Mouse (Mus musculus): Measurements from ENCODE around the gene Gdf1.

DNA sequence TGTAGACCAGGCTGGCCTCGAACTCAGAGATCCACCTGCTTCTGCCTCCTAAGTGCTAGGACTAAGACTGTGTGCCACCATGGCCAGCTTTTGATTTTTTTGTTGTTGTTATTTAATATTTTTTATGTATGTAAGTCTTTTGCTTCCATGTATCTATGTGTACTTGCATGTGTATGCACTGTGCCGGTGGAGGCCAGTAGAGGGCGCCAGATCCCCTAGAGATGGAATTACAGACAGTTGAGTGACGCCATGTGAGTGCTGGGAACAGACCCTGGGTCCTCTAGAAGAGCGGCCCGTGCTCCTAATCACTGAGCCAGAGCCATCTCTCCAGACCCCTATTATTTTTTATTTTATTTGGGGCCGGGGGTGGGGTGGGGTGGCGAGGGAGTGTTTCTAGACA lies 42.9 kb upstream of the Gdf1 start:
- TF ChIP-seq POLR2A (IDR thresholded peaks at IDR 0.05; ENCODE audit: low read depth, low read length) (no peak), CTCF (conservative IDR thresholded peaks at IDR 0.05; ENCODE audit: insufficient read depth, insufficient read length, low read depth, low read length) (peak; percentile 42)
